Mouse (Mus musculus) ES-Bruce4 (cell line): ENCODE data around the gene Ece1. TPM values are rescaled to one million over a fixed set of nuclear protein-coding genes. Genes with fewer than 3 reads are reported as not detected.

ENCODE experiments used
- H3K27ac ChIP-seq: 2 replicates; pipeline ENCODE4 v1.5.1; 2012; ENCODE audit warnings: low read length, inconsistent platforms; ENCODE audit not compliant: insufficient read depth
- H3K27me3 ChIP-seq: 2 replicates; pipeline ENCODE4 v1.6.1; 2012; ENCODE audit warnings: mild to moderate bottlenecking, low read length, inconsistent platforms; ENCODE audit not compliant: control insufficient read depth, poor library complexity, insufficient read depth, severe bottlenecking
- H3K36me3 ChIP-seq: 2 replicates; pipeline ENCODE4 v1.6.1; 2012; ENCODE audit warnings: inconsistent platforms, mild to moderate bottlenecking, low read length, moderate library complexity; ENCODE audit not compliant: control insufficient read depth, poor library complexity, insufficient read depth, severe bottlenecking
- H3K4me1 ChIP-seq: one replicate; pipeline ENCODE4 v1.8.1; 2011; ENCODE audit warnings: low read length; ENCODE audit not compliant: control insufficient read depth, insufficient read depth
- H3K4me3 ChIP-seq: 2 replicates; pipeline ENCODE4 v1.5.1; 2011; ENCODE audit warnings: low read depth, mild to moderate bottlenecking, low read length
- H3K9ac ChIP-seq: 2 replicates; pipeline ENCODE4 v1.6.1; 2012; ENCODE audit warnings: low read depth, mild to moderate bottlenecking, inconsistent platforms; ENCODE audit not compliant: poor library complexity, severe bottlenecking
- H3K9me3 ChIP-seq: replicated peaks from 2 replicates; pipeline ENCODE4 v1.6.1; 2012; ENCODE audit warnings: mild to moderate bottlenecking, low read length, inconsistent platforms; ENCODE audit not compliant: control insufficient read depth, poor library complexity, insufficient read depth, severe bottlenecking
- CTCF ChIP-seq: IDR thresholded peaks from one replicate; pipeline ENCODE4 v1.8.1; 2011; ENCODE audit warnings: low read depth, low read length
- EP300 ChIP-seq: IDR thresholded peaks from 2 replicates; pipeline ENCODE4 v1.6.1; 2011; ENCODE audit warnings: low read depth, low read length; ENCODE audit not compliant: insufficient read depth
- POLR2A ChIP-seq: IDR thresholded peaks from one replicate; pipeline ENCODE4 v1.8.1; 2011; ENCODE audit warnings: low read length; ENCODE audit not compliant: insufficient read depth
- polyA plus RNA-seq: library from polyadenylated mRNA; stranded (reverse); fragments of >200 nt; gene quantifications from 2 replicates; pipeline ENCODE4 v1.2.4, GENCODE M21; 2011; ENCODE audit warnings: low read depth; ENCODE audit not compliant: missing spikeins, insufficient read depth, insufficient read length

Ece1 gene
- polyA plus RNA-seq, 1 experiment, result 28.3 TPM

- H3K4me1 ChIP-seq, result no peaks in the 10 kb centered on the region
Observed at GRCm38 (mm10) chr4:137992890-137993289, 130.9 kb downstream of the Ece1 start, which contains the start of gene Eif4g3. Gene Eif4g3, plus strand, starts transcription at chr4:137993022.

GRCm38 (mm10) chr4:137993291-137993758, 131.3 kb downstream of the Ece1 start:
- Histone ChIP-seq H3K4me3 (peak overlapping the region; percentile 78), H3K27me3 (no peaks in the 10 kb centered on the region), H3K27ac (no peak overlapping the region), H3K9me3 (no peaks in the 10 kb centered on the region), H3K36me3 (0 out of 2 replicates have a peak, but pooled peaks cover 1% of the 10 kb centered on the region), H3K4me1 (no peaks in the 10 kb centered on the region), H3K9ac (peak overlapping the region; percentile 88)
- no peak for TF ChIP-seq POLR2A

More at GRCm38 (mm10) chr4:137992890-137993289, 130.9 kb downstream of the Ece1 start, which contains the start of gene Eif4g3:
- no peaks in the 10 kb centered on the region for H3K9me3 ChIP-seq
- H3K27me3 ChIP-seq, result no peaks in the 10 kb centered on the region
- H3K36me3 ChIP-seq, result no peaks in the 10 kb centered on the region
- peak within 1 kb of the TSS; percentile 78 for H3K4me3 ChIP-seq
- peak within 1 kb of the TSS; percentile 88 for H3K9ac ChIP-seq
- TF ChIP-seq POLR2A, result no peak
- TF ChIP-seq CTCF, result no peak
- TF ChIP-seq EP300, result no peak
- H3K27ac ChIP-seq, result no peak within 1 kb of the TSS

- Histone ChIP-seq H3K4me3 (peak overlapping the region; percentile 66), H3K9ac (peak overlapping the region; percentile 88), H3K4me1 (no peaks in the 10 kb centered on the region), H3K27ac (no peak overlapping the region), H3K36me3 (0 out of 2 replicates have a peak, but pooled peaks cover 5% of the 10 kb centered on the region), H3K9me3 (no peaks in the 10 kb centered on the region), H3K27me3 (no peaks in the 10 kb centered on the region)
- TF ChIP-seq EP300 (no peak), POLR2A (no peak), CTCF (no peak)
Observed at GRCm38 (mm10) chr4:137993821-137994561, 132.0 kb downstream of the Ece1 start.

GRCm38 (mm10) chr4:137994562-137995336, 132.7 kb downstream of the Ece1 start:
- Histone ChIP-seq H3K4me1 (no peaks in the 10 kb centered on the region), H3K9me3 (no peaks in the 10 kb centered on the region), H3K27ac (no peak overlapping the region), H3K9ac (peak overlapping the region; percentile 88), H3K27me3 (no peaks in the 10 kb centered on the region), H3K36me3 (0 out of 2 replicates have a peak, but pooled peaks cover 5% of the 10 kb centered on the region), H3K4me3 (peak overlapping the region; percentile 66)
- TF ChIP-seq POLR2A (no peak), EP300 (no peak)

- Histone ChIP-seq H3K4me3 (peak overlapping the region; percentile 11), H3K27ac (no peak overlapping the region), H3K36me3 (0 out of 2 replicates have a peak, but pooled peaks cover 5% of the 10 kb centered on the region), H3K4me1 (no peaks in the 10 kb centered on the region), H3K9ac (no peak overlapping the region), H3K27me3 (no peaks in the 10 kb centered on the region), H3K9me3 (no peaks in the 10 kb centered on the region)
- no peak for TF ChIP-seq CTCF
- TF ChIP-seq POLR2A, result no peak
- TF ChIP-seq EP300, result no peak
Observed at GRCm38 (mm10) chr4:137995399-137995798, 133.4 kb downstream of the Ece1 start.

GRCm38 (mm10) chr4:137998232-137998631, 136.2 kb downstream of the Ece1 start:
- Histone ChIP-seq H3K27ac (no peak overlapping the region), H3K4me1 (peaks cover 1% of the 10 kb centered on the region), H3K36me3 (0 out of 2 replicates have a peak, but pooled peaks cover 5% of the 10 kb centered on the region), H3K4me3 (no peak overlapping the region), H3K27me3 (no peaks in the 10 kb centered on the region), H3K9ac (no peak overlapping the region), H3K9me3 (no peaks in the 10 kb centered on the region)
- TF ChIP-seq EP300 (no peak), CTCF (no peak), POLR2A (no peak)
